Mouse (Mus musculus) kidney, adult 2 months (tissue): ENCODE measurements at regions not wholly inside any gene's neighbourhood (a gene's known extent, or its start where the extent isn't known, plus 50 kb on each side); places are given as distances from the start of the nearest gene placed in this dataset.

ENCODE experiments used
- CTCF ChIP-seq: fragments of 200-500 bp; conservative IDR thresholded peaks from 2 replicates; pipeline ENCODE4 v1.5.1; 2011; ENCODE audit warnings: low read depth, mild to moderate bottlenecking, control low read depth, low read length, moderate library complexity, mixed read lengths; ENCODE audit not compliant: insufficient read depth, insufficient read length
- POLR2A ChIP-seq: fragments of 200-500 bp; IDR thresholded peaks from one replicate; pipeline ENCODE4 v1.6.1; 2011; ENCODE audit warnings: low read depth, low read length, control low read depth

DNA sequence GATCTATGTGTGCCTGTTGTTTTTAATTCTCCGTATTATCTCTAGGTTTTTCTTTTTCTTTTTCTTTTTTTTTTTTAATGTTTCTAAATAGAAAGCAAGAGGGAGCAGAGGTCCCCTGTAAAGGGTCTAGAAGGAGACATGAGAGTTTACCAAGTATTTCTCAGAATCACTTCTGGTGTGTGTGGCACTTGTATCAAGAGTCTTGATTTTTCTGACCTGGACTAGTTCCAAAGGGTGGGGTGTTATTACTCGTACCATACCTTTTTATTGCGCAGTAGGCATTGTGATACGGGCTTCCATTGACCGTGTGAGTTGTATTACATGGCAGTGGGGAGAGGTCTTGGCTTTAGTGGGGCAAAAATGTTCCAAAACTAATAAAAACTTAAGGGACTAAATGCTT, 63.2 kb upstream of the Bmp6 start:
- TF ChIP-seq CTCF, result no peak
- TF ChIP-seq POLR2A, result no peak
